Mouse (Mus musculus) spleen, adult 2 months (tissue): ENCODE results near the gene Twsg1.

Source experiments
- CTCF ChIP-seq: fragments of 200-500 bp; IDR thresholded peaks from 2 replicates; pipeline ENCODE4 v1.5.1; 2011; ENCODE audit warnings: mild to moderate bottlenecking, inconsistent platforms; ENCODE audit not compliant: insufficient read depth, insufficient read length, insufficient replicate concordance; ENCODE audit errors: extremely low read depth
- POLR2A ChIP-seq: fragments of 200-500 bp; IDR thresholded peaks from 2 replicates; pipeline ENCODE4 v1.6.1; 2011; ENCODE audit warnings: low read depth, low read length, inconsistent platforms

DNA sequence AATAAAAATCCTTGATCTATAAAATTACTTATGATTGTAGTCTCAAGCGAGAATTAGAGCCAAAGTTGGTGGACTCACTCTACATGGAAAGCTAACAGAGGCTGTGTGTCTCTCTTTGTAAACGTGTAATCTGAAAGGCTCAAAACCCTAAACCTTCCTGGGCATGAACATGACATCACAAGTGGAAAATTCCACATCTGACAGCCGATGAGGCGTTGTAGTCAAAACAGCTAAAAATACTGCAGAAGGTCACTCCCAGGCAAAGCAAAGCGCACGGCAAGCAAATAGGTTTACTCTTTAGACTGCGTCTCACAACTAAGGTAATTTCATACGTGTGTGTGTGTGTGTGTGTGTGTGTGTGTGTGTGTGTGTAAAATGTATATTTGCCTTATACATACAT is 3.7 kb downstream of the Twsg1 start:
- TF ChIP-seq CTCF (no peak), POLR2A (no peak)
